ENCODE assay signal across 8 mouse cellular contexts in genomic region chr15:83089429-83089605, GRCm38 (mm10). TPM values are rescaled to one million over a fixed set of nuclear protein-coding genes. Genes with fewer than 3 reads are reported as not detected.
DNase-seq lines count a peak whose midpoint lies in the region; ATAC-seq and TF ChIP-seq lines count a peak whose summit lies in the region.

Gene Serhl (plus strand): TSS chr15:83089506.

- ATAC-seq in embryonic facial prominence, embryonic 12.5 days (ENCODE audit: insufficient number of reproducible peaks, insufficient read depth, low FRiP score, low TSS enrichment), result no peak
- ATAC-seq in heart, embryonic 15.5 days (replicated peaks; ENCODE audit: insufficient number of reproducible peaks, insufficient read depth, low FRiP score, low read depth), result no peak
- ATAC-seq in liver, embryonic 12.5 days, result no peak
- ATAC-seq in cerebellum, adult (ENCODE audit: insufficient number of reproducible peaks, low FRiP score, low TSS enrichment), result no peak

- H3K36me3 ChIP-seq in embryonic facial prominence, embryonic 12.5 days, result no peaks in the 10 kb centered on the region
- no peaks in the 10 kb centered on the region for H3K36me3 ChIP-seq in heart, embryonic 15.5 days
- H3K36me3 ChIP-seq in liver, embryonic 12.5 days, result no peaks in the 10 kb centered on the region

- DNase-seq in lung, adult 2 months, result no peak
- DNase-seq in lung, postnatal 25 days (ENCODE audit: low spot score), result no peak
- DNase-seq in left cerebral cortex, adult 9 months (ENCODE audit: low spot score in 2 of 2), result no peak
- no peak for DNase-seq in left cerebral cortex, adult 11 months (ENCODE audit: low spot score)

- TF ChIP-seq POLR2A in lung, adult 2 months (IDR thresholded peaks at IDR 0.05; ENCODE audit: borderline replicate concordance, extremely low read depth, low read depth, low read length), result no peak

- 0 out of 2 replicates have a peak within 1 kb of the TSS, but pooled peaks have one; percentile 10 for H3K9ac ChIP-seq in embryonic facial prominence, embryonic 12.5 days
- H3K9ac ChIP-seq in heart, embryonic 15.5 days, result no peak within 1 kb of the TSS
- H3K9ac ChIP-seq in liver, embryonic 12.5 days, result peak within 1 kb of the TSS; percentile 10; the same call in 1 of the 2 replicates

- WGBS in lung, adult 2 months, result 22% methylated on average over 7 of the region's 7 CpGs
- 12% methylated on average over 7 of the region's 7 CpGs for WGBS in embryonic facial prominence, embryonic 12.5 days
- 18% methylated on average over 7 of the region's 7 CpGs for WGBS in heart, embryonic 15.5 days
- 29% methylated on average over 7 of the region's 7 CpGs for WGBS in liver, embryonic 12.5 days (ENCODE audit: insufficient replicate concordance)

- H3K4me3 ChIP-seq in lung, adult 2 months (replicated peaks; ENCODE audit: extremely low read depth, low read depth, low read length), result no peak within 1 kb of the TSS
- H3K4me3 ChIP-seq in embryonic facial prominence, embryonic 12.5 days, result no peak within 1 kb of the TSS
- no peak within 1 kb of the TSS for H3K4me3 ChIP-seq in heart, embryonic 15.5 days
- peak within 1 kb of the TSS; percentile 9; the same call in 1 of the 2 replicates for H3K4me3 ChIP-seq in liver, embryonic 12.5 days

- peaks cover 22% of the 10 kb centered on the region for H3K27me3 ChIP-seq in embryonic facial prominence, embryonic 12.5 days
- H3K27me3 ChIP-seq in heart, embryonic 15.5 days, result peaks cover 13% of the 10 kb centered on the region
- peaks cover 41% of the 10 kb centered on the region for H3K27me3 ChIP-seq in liver, embryonic 12.5 days (replicated peaks)

- H3K4me1 ChIP-seq in lung, adult 2 months (ENCODE audit: control insufficient read depth, insufficient read depth, low read length), result no peaks in the 10 kb centered on the region
- peaks cover 14% of the 10 kb centered on the region for H3K4me1 ChIP-seq in embryonic facial prominence, embryonic 12.5 days
- peaks cover 10% of the 10 kb centered on the region; the same call in 1 of the 2 replicates for H3K4me1 ChIP-seq in heart, embryonic 15.5 days (replicated peaks)
- peaks cover 36% of the 10 kb centered on the region for H3K4me1 ChIP-seq in liver, embryonic 12.5 days

- no peaks in the 10 kb centered on the region for H3K9me3 ChIP-seq in embryonic facial prominence, embryonic 12.5 days
- H3K9me3 ChIP-seq in heart, embryonic 15.5 days (replicated peaks), result no peaks in the 10 kb centered on the region
- H3K9me3 ChIP-seq in liver, embryonic 12.5 days (replicated peaks), result no peaks in the 10 kb centered on the region

- peak within 1 kb of the TSS; percentile 37 for H3K4me2 ChIP-seq in embryonic facial prominence, embryonic 12.5 days (replicated peaks)
- peak within 1 kb of the TSS; percentile 29; the same call in 1 of the 2 replicates for H3K4me2 ChIP-seq in heart, embryonic 15.5 days
- H3K4me2 ChIP-seq in liver, embryonic 12.5 days, result peak within 1 kb of the TSS; percentile 52

- H3K27ac ChIP-seq in embryonic facial prominence, embryonic 12.5 days, result no peak within 1 kb of the TSS
- no peak within 1 kb of the TSS for H3K27ac ChIP-seq in heart, embryonic 15.5 days
- no peak within 1 kb of the TSS for H3K27ac ChIP-seq in liver, embryonic 12.5 days

- no peak for TF ChIP-seq CTCF in lung, adult 2 months (IDR thresholded peaks at IDR 0.05; ENCODE audit: insufficient read depth, low read length)

RNA-seq across cellular contexts. Expression of gene Serhl, which starts in this region (rescaled TPM):
- polyA plus RNA-seq in lung, adult 2 months (2012; rRNA removed), result 38.6 and 43.5 TPM in 2 replicates
- polyA plus RNA-seq in embryonic facial prominence, embryonic 12.5 days (2016; fragmentation: Nextera tagmentation; extraction: Ambion mirVana), result 56.2 and 57.8 TPM in 2 replicates
- 61.5 and 66.3 TPM in 2 replicates for polyA plus RNA-seq in heart, embryonic 15.5 days (2015; fragmentation: Nextera tagmentation; extraction: Ambion mirVana)
- 24.5 and 28.0 TPM in 2 replicates for polyA plus RNA-seq in liver, embryonic 12.5 days (2016; fragmentation: Nextera tagmentation; extraction: Ambion mirVana)
